9 mouse cellular contexts compared by ENCODE assay signal in genomic region chr7:118001121-118001520, GRCm38 (mm10).
A peak's percentile ranks its signal among the peaks of the same experiment; 100 is the strongest.
DNase-seq lines count a peak whose midpoint lies in the region; ATAC-seq and TF ChIP-seq lines count a peak whose summit lies in the region.
"Had no signal": no experiment of that assay in that cellular context is flagged by ENCODE, and none has a peak within 500 bp of the region (broad histone marks: within the 10 kb centered on the region; RNA-seq: fewer than 3 reads in every experiment).

No protein-coding gene starts in this region.

- H3K36me3 ChIP-seq in heart, adult 2 months (ENCODE audit: control insufficient read depth, insufficient read depth, low read length): no peaks in the 10 kb centered on the region
- H3K36me3 ChIP-seq in limb, embryonic 11.5 days (ENCODE audit: control insufficient read depth, insufficient read depth, low read length): no peaks in the 10 kb centered on the region
- H3K36me3 ChIP-seq: hindbrain, embryonic 15.5 days had no signal

- H3K4me1 ChIP-seq in heart, adult 2 months (ENCODE audit: control insufficient read depth, insufficient read depth, low read length): no peaks in the 10 kb centered on the region
- H3K4me1 ChIP-seq in limb, embryonic 11.5 days (ENCODE audit: control insufficient read depth, insufficient read depth, low read length): no peaks in the 10 kb centered on the region

- 5% methylated on average over 4 of the region's 4 CpGs for WGBS in heart, adult 2 months
- WGBS in limb, embryonic 11.5 days: 8% methylated on average over 4 of the region's 4 CpGs

- no peak overlapping the region for H3K4me2 ChIP-seq in limb, embryonic 11.5 days (ENCODE audit: low read depth, severe bottlenecking)
- H3K4me2 ChIP-seq: hindbrain, embryonic 15.5 days had no signal

- no peaks in the 10 kb centered on the region for H3K79me2 ChIP-seq in heart, adult 2 months (replicated peaks; ENCODE audit: control insufficient read depth, insufficient read depth, low read length)

- no peak for TF ChIP-seq CTCF in heart, adult 2 months (IDR thresholded peaks at IDR 0.05)

- no peak overlapping the region for H3K9ac ChIP-seq in heart, adult 2 months (ENCODE audit: low read depth, low read length)
- H3K9ac ChIP-seq in limb, embryonic 11.5 days (ENCODE audit: low read length): no peak overlapping the region
- H3K9ac ChIP-seq: hindbrain, embryonic 15.5 days had no signal

- TF ChIP-seq EP300 in heart, adult 2 months (IDR thresholded peaks at IDR 0.05; ENCODE audit: insufficient read depth, low read depth, low read length): no peak

- intact Hi-C loops in heart, adult 2 months (cut with DNase I): no loop called here

- H3K27ac ChIP-seq in heart, adult 2 months: no peak overlapping the region
- no peak overlapping the region for H3K27ac ChIP-seq in limb, embryonic 11.5 days (replicated peaks; ENCODE audit: low read depth, low read length)
- H3K27ac ChIP-seq: hindbrain, embryonic 15.5 days had no signal

- peak; percentile 4 to 37 for DNase-seq in heart, adult 2 months
- DNase-seq in heart, adult 9 months (ENCODE audit: low spot score in 2 of 2): no peak
- DNase-seq in Muller cell, postnatal 12 days (ENCODE audit: inconsistent ontology term): peak; percentile 39
- peak; percentile 57 for DNase-seq in embryo, embryonic 11.5 days (ENCODE audit: low read depth, low spot score)
- peak; percentile 87 for DNase-seq in limb, embryonic 11.5 days (ENCODE audit: low spot score)
- peak; percentile 19 for DNase-seq in thymus, postnatal 14 days
- no peak for DNase-seq in right cerebral cortex, adult 2 months (ENCODE audit: low spot score in 2 of 2)
- no peak for DNase-seq in cerebellum, adult 18-20 months

- ATAC-seq in limb, embryonic 11.5 days (ENCODE audit: insufficient number of reproducible peaks, low FRiP score, low TSS enrichment, low read depth): no peak

- no peaks in the 10 kb centered on the region for H3K27me3 ChIP-seq in heart, adult 2 months (ENCODE audit: control insufficient read depth, insufficient read depth, low read length)
- H3K27me3 ChIP-seq in limb, embryonic 11.5 days (ENCODE audit: control insufficient read depth, insufficient read depth, low read length): no peaks in the 10 kb centered on the region
- H3K27me3 ChIP-seq: hindbrain, embryonic 15.5 days had no signal

- no peaks in the 10 kb centered on the region for H3K9me3 ChIP-seq in limb, embryonic 11.5 days (ENCODE audit: control insufficient read depth, low read length)
- H3K9me3 ChIP-seq: hindbrain, embryonic 15.5 days had no signal

- no peak for TF ChIP-seq POLR2A in heart, adult 2 months (IDR thresholded peaks at IDR 0.05; ENCODE audit: insufficient read depth, low read depth, low read length)

- no peak overlapping the region for H3K4me3 ChIP-seq in heart, adult 2 months
- no peak overlapping the region for H3K4me3 ChIP-seq in limb, embryonic 11.5 days (ENCODE audit: low read depth, low read length)
- H3K4me3 ChIP-seq: hindbrain, embryonic 15.5 days had no signal

Comparison
In these comparisons a context has a peak if more than half of its experiments do, and no peak if none do; other contexts are left out.
1. DNase-seq: peak in heart, adult 2 months (2 of 2), Muller cell, postnatal 12 days (single experiment), embryo, embryonic 11.5 days (single experiment), limb, embryonic 11.5 days (single experiment) and thymus, postnatal 14 days (single experiment); none in heart, adult 9 months (0 of 2), right cerebral cortex, adult 2 months (0 of 2) and cerebellum, adult 18-20 months (0 of 2).